ENCODE assay signal across 1 mouse cellular context in the genomic region with DNA sequence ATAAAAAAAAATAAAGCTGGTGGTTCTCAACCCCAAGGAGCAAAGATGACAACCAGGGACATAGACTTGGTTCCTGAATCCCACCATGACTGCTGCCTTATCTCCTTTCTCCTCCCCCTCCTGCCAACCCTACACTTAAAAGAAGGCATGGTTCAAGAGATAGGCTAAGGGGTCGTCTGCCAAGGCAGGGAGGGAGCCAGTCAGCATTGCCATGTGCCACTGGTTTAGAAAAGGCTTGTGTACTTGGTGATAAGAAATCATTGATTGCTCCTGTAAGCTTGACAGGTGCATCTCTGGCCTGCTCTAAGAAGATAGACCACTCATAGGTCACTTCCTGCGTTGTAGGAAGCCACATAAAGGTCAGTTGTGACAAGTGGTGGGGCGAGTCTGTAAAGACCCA.
A peak's percentile ranks its signal among the peaks of the same experiment; 100 is the strongest.
TF ChIP-seq lines count a peak whose summit lies in the region.

No protein-coding gene starts in this region.

TF ChIP-seq in MEL, 35 proteins besides CTCF, POLR2A, EP300 and RAD21:
- TF ChIP-seq ZMIZ1 (IDR thresholded peaks at IDR 0.05; ENCODE audit: low read depth, low read length): no peak
- TF ChIP-seq MYB (IDR thresholded peaks at IDR 0.05; ENCODE audit: low read depth, low read length): no peak
- TF ChIP-seq MAZ (IDR thresholded peaks at IDR 0.05; ENCODE audit: low read depth, low read length): no peak
- TF ChIP-seq JUND (IDR thresholded peaks at IDR 0.05; ENCODE audit: low read depth, low read length): no peak
- peak; percentile 64 for TF ChIP-seq GATA1 (IDR thresholded peaks at IDR 0.05; ENCODE audit: low read depth, low read length)
- no peak for TF ChIP-seq SIN3A (IDR thresholded peaks at IDR 0.05; ENCODE audit: low read length)
- TF ChIP-seq MXI1 (IDR thresholded peaks at IDR 0.05; ENCODE audit: low read depth, low read length): no peak
- TF ChIP-seq TCF12 (IDR thresholded peaks at IDR 0.05; ENCODE audit: low read depth, low read length): peak; percentile 60
- no peak for TF ChIP-seq NELFE (IDR thresholded peaks at IDR 0.05; ENCODE audit: low read depth, low read length)
- TF ChIP-seq MEF2A (IDR thresholded peaks at IDR 0.05; ENCODE audit: extremely low read depth, insufficient replicate concordance, low read depth, low read length, poor library complexity, severe bottlenecking): no peak
- TF ChIP-seq TAL1 (IDR thresholded peaks at IDR 0.05; ENCODE audit: low read length): peak; percentile 76
- TF ChIP-seq KAT2A (conservative IDR thresholded peaks at IDR 0.05; ENCODE audit: low read depth, low read length): no peak
- TF ChIP-seq BHLHE40 (IDR thresholded peaks at IDR 0.05; ENCODE audit: borderline replicate concordance, low read depth, low read length): no peak
- no peak for TF ChIP-seq USF1 (IDR thresholded peaks at IDR 0.05; ENCODE audit: low read depth, low read length)
- no peak for TF ChIP-seq ELF1 (IDR thresholded peaks at IDR 0.05; ENCODE audit: low read depth, low read length)
- no peak for TF ChIP-seq CHD2 (IDR thresholded peaks at IDR 0.05; ENCODE audit: low read length)
- TF ChIP-seq GABPA (IDR thresholded peaks at IDR 0.05; ENCODE audit: low read depth, low read length): no peak
- TF ChIP-seq UBTF (IDR thresholded peaks at IDR 0.05; ENCODE audit: borderline replicate concordance, insufficient read depth, low read depth, low read length): no peak
- TF ChIP-seq E2F4 (IDR thresholded peaks at IDR 0.05; ENCODE audit: borderline replicate concordance, low read depth, low read length): no peak
- TF ChIP-seq MAX (IDR thresholded peaks at IDR 0.05; ENCODE audit: low read length): 0 out of 2 replicates have a peak, but pooled peaks have one; percentile 48
- TF ChIP-seq CHD1 (IDR thresholded peaks at IDR 0.05; ENCODE audit: low read depth, low read length): no peak
- no peak for TF ChIP-seq TBP (IDR thresholded peaks at IDR 0.05; ENCODE audit: low read depth, low read length)
- TF ChIP-seq ZC3H11A (IDR thresholded peaks at IDR 0.05; ENCODE audit: low read depth, low read length): no peak
- 0 out of 2 replicates have a peak, but pooled peaks have one; percentile 28 for TF ChIP-seq ETS1 (IDR thresholded peaks at IDR 0.05; ENCODE audit: low read depth, low read length)
- TF ChIP-seq ZNF384 (IDR thresholded peaks at IDR 0.05; ENCODE audit: low read depth, low read length): no peak
- no peak for TF ChIP-seq MAFK (IDR thresholded peaks at IDR 0.05; ENCODE audit: borderline replicate concordance, low read depth, low read length)
- no peak for TF ChIP-seq ZKSCAN1 (IDR thresholded peaks at IDR 0.05; ENCODE audit: low read depth, low read length)
- peak; percentile 28; the same call in 1 of the 2 replicates for TF ChIP-seq RCOR1 (IDR thresholded peaks at IDR 0.05; ENCODE audit: low read depth, low read length)
- TF ChIP-seq USF2 (IDR thresholded peaks at IDR 0.05; ENCODE audit: borderline replicate concordance in 1 of 2, insufficient read depth in 1 of 2, low read depth in 1 of 2, low read length in 2 of 2): no peak
- TF ChIP-seq MYC (IDR thresholded peaks at IDR 0.05; ENCODE audit: low read depth, low read length): no peak
- no peak for TF ChIP-seq SMC3 (IDR thresholded peaks at IDR 0.05; ENCODE audit: low read depth, low read length)
- no peak for TF ChIP-seq NRF1 (IDR thresholded peaks at IDR 0.05; ENCODE audit: insufficient read depth, low read depth, low read length, poor library complexity, severe bottlenecking)
- no peak for TF ChIP-seq HCFC1 (IDR thresholded peaks at IDR 0.05; ENCODE audit: low read depth, low read length)
- no peak for TF ChIP-seq POLR2AphosphoS2 (IDR thresholded peaks at IDR 0.05; ENCODE audit: low read length)
